Mouse (Mus musculus): ENCODE measurements around the gene Unc5c. TPM values are rescaled to one million over a fixed set of nuclear protein-coding genes. Genes with fewer than 3 reads are reported as not detected.

Unc5c gene
- polyA plus RNA-seq, 1 experiment from 2014 or later: 0.52 TPM

- DNase-seq (ENCODE audit: low spot score): no peak
Observed at GRCm38 (mm10) chr3:141596881-141597280, 131.9 kb downstream of the Unc5c start.

GRCm38 (mm10) chr3:141597974-141598373, 133.0 kb downstream of the Unc5c start:
- DNase-seq (ENCODE audit: low spot score): no peak

- DNase-seq (ENCODE audit: low spot score): no peak
Observed at GRCm38 (mm10) chr3:141598936-141599335, 133.9 kb downstream of the Unc5c start.

GRCm38 (mm10) chr3:141601072-141601549, 136.1 kb downstream of the Unc5c start:
- no peak for DNase-seq (ENCODE audit: low spot score)

GRCm38 (mm10) chr3:141616718-141617117, 151.7 kb downstream of the Unc5c start:
- DNase-seq (ENCODE audit: low spot score): no peak

GRCm38 (mm10) chr3:141618675-141619074, 153.7 kb downstream of the Unc5c start:
- no peak for DNase-seq (ENCODE audit: low spot score)

GRCm38 (mm10) chr3:141621496-141621895, 156.5 kb downstream of the Unc5c start:
- no peak for DNase-seq (ENCODE audit: low spot score)

- no peak for DNase-seq (ENCODE audit: low spot score)
Observed at GRCm38 (mm10) chr3:141626935-141627638, 162.1 kb downstream of the Unc5c start.

GRCm38 (mm10) chr3:141627639-141627977, 162.6 kb downstream of the Unc5c start:
- DNase-seq (ENCODE audit: low spot score): no peak

GRCm38 (mm10) chr3:141629431-141629830, 164.4 kb downstream of the Unc5c start:
- no peak for DNase-seq (ENCODE audit: low spot score)

GRCm38 (mm10) chr3:141637900-141638299, 172.9 kb downstream of the Unc5c start:
- no peak for DNase-seq (ENCODE audit: low spot score)

- DNase-seq (ENCODE audit: low spot score): no peak
Observed at GRCm38 (mm10) chr3:141644264-141644663, 179.2 kb downstream of the Unc5c start.

- DNase-seq (ENCODE audit: low spot score): no peak
Observed at GRCm38 (mm10) chr3:141646588-141646987, 181.6 kb downstream of the Unc5c start.

- no peak for DNase-seq (ENCODE audit: low spot score)
Observed at GRCm38 (mm10) chr3:141650658-141651057, 185.6 kb downstream of the Unc5c start.

- no peak for DNase-seq (ENCODE audit: low spot score)
Observed at GRCm38 (mm10) chr3:141653915-141654314, 188.9 kb downstream of the Unc5c start.

- DNase-seq (ENCODE audit: low spot score): no peak
Observed at GRCm38 (mm10) chr3:141659041-141659789, 194.2 kb downstream of the Unc5c start.

GRCm38 (mm10) chr3:141660065-141661062, 195.3 kb downstream of the Unc5c start:
- no peak for DNase-seq (ENCODE audit: low spot score)

GRCm38 (mm10) chr3:141689113-141689512, 224.1 kb downstream of the Unc5c start:
- no peak for DNase-seq (ENCODE audit: low spot score)

GRCm38 (mm10) chr3:141690676-141691075, 225.7 kb downstream of the Unc5c start:
- no peak for DNase-seq (ENCODE audit: low spot score)

GRCm38 (mm10) chr3:141691418-141691817, 226.4 kb downstream of the Unc5c start:
- DNase-seq (ENCODE audit: low spot score): no peak

GRCm38 (mm10) chr3:141691846-141692245, 226.8 kb downstream of the Unc5c start:
- no peak for DNase-seq (ENCODE audit: low spot score)
